Mouse (Mus musculus) testis, adult 2 months (tissue): ENCODE measurements around the gene Neurl1a.

Source experiments
- CTCF ChIP-seq: fragments of 200-500 bp; IDR thresholded peaks from 2 replicates; pipeline ENCODE4 v1.5.1; 2012; ENCODE audit warnings: low read depth, mild to moderate bottlenecking, inconsistent platforms, low read length, moderate library complexity; ENCODE audit not compliant: control insufficient read depth, insufficient read depth, insufficient replicate concordance
- POLR2A ChIP-seq: fragments of 200-500 bp; IDR thresholded peaks from 2 replicates; pipeline ENCODE4 v1.6.1; 2012; ENCODE audit warnings: low read depth, mild to moderate bottlenecking, inconsistent platforms, low read length, moderate library complexity; ENCODE audit not compliant: control insufficient read depth

DNA sequence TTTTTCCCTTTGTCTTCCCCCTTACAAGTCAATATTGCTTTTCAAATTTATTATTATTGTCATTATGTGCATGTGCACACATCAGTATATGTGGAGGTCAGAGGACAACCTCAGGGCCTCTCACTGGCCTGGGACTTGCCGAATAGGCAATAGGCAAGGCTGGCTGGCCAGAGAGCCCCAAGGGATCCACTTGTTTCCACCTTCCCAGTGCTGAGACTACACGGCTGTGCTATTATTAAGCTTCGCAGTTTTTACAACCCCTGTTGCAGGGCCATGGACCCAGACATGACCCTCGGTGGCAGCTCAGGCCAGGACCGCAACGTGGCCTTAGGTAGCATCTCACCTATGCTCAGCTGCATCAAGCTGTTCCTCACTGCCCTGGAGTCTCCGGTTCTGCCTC, 33.8 kb downstream of the Neurl1a start:
- TF ChIP-seq CTCF = no peak
- TF ChIP-seq POLR2A = no peak
